Mouse (Mus musculus): ENCODE data around the gene Grin2a. TPM values are rescaled to one million over a fixed set of nuclear protein-coding genes. Genes with fewer than 3 reads are reported as not detected.

The Grin2a gene
- polyA plus RNA-seq, 1 experiment from 2014 or later = 10.2 TPM

DNA sequence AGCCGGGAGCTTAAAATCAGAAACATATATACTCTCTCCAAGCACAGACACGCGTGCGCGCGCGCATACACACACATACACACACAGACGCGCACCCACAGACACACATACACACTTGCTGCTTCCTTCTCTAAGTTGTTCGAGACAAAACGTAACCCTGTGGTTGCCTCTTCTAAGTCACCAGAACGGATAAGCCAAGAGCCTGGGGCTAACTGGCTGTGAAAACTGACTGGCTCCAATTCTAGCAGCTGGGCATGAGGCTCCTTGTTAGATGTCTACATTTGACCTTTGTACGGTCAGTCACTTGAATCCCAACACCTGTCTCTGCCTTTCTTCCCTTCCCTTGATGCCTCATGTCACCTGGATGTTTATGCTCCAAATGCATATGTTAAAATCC lies 452 bp upstream of the Grin2a start:
- no peaks in the 10 kb centered on the region for H3K36me3 ChIP-seq
- no peaks in the 10 kb centered on the region for H3K9me3 ChIP-seq
- peaks cover 37% of the 10 kb centered on the region for H3K4me1 ChIP-seq (replicated peaks)
- H3K9ac ChIP-seq = peak overlapping the region; percentile 68
- 18% methylated on average over 13 of the region's 13 CpGs for WGBS
- peak overlapping the region; percentile 91 for H3K4me2 ChIP-seq
- peak overlapping the region; percentile 74 for H3K27ac ChIP-seq (replicated peaks)
- no peak for ATAC-seq (ENCODE audit: low FRiP score, low read depth)
- H3K27me3 ChIP-seq = peaks cover 19% of the 10 kb centered on the region
- peak overlapping the region; percentile 73 for H3K4me3 ChIP-seq

DNA sequence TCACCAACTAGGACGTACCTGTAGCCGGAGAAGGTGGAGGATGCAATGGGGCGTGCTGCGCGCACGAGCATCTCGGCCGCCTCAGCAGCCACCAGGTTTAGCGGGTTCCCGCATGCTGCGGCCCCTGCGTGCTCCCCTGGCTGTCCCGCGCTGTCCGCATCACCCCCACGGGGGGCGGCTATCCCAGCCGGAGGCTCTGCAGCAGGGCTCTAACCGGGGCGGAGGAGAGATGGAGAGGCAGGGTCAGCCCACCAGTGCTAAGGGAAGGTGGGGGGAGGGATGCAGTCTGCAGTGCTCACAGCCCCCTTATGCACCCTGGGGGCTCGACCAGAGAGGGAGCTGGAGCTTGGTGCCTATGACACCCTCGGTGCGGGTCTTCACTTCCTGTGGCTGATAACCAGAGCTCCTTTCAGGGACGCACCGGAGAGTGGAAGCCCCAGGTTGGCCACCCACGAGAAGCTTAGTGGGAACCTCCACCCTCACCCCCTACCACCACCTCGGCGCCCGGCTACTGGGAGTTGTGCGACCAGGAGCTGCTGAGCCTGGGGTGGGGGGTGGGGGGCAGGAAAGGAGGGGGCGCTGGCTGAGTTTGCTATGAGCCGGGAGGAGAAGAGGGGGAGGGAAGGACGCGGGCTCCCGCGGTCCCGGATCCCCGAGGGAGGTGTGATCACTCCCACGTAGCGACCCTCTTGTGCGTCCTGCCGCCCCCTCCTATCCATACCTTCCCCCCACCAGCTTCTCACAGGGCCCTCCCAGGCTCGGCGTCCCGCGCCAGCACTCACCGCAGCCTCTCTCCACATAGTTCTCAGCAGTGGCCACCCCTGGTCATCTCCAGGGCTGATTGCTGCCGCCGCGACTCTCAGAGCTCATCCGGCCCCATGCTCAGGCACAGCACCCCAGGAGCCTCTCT lies 1.1 kb downstream of the Grin2a start:
- Histone ChIP-seq H3K27ac (replicated peaks) (peak overlapping the region; percentile 74), H3K36me3 (no peaks in the 10 kb centered on the region), H3K4me1 (replicated peaks) (peaks cover 37% of the 10 kb centered on the region), H3K4me3 (peak overlapping the region; percentile 73), H3K27me3 (peaks cover 22% of the 10 kb centered on the region), H3K9ac (peak overlapping the region; percentile 68), H3K4me2 (peak overlapping the region; percentile 91), H3K9me3 (no peaks in the 10 kb centered on the region)
- ATAC-seq (ENCODE audit: low FRiP score, low read depth) = peak; percentile 61
- under 1% methylated on average over 40 of the region's 51 CpGs for WGBS

DNA sequence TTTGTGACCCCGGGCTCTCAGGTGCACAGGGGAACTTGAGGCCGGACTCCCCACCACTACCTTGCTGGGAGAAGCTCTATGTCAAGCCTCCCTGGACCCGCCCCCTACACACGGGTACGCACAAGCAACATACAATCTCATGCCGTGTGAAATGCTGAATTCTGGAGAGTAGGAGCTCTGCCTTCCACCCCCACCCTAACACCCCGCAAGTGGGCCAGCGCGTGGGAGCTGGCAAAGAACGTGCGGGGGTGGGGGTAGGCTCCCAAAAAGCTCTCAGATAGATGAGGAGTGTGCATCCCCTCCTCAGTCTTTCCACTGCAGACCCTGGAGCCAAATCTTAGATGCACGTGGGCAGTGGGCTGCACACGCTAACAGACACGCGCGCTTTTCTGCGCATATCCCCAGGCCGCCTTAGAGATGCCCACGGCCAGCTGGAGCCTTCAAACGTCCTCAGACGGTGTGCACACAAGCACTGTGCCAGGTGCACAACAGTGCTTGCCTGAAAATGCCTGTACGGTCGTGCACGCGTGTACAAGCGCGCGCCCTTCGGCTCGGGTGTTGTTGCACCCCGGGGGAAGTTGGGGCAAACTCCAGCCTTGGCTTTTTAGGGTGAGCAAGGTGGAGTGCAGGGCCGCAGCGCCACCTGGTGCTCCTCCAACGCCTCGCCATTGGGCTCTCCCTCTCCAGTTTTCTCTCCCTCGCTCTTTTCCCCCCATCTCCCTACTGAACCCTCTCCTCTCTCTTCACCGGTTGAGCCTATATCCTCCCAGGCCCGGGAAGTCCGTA lies 1.9 kb downstream of the Grin2a start:
- peak overlapping the region; percentile 74 for H3K27ac ChIP-seq (replicated peaks)
- peak overlapping the region; percentile 73 for H3K4me3 ChIP-seq
- ATAC-seq (ENCODE audit: low FRiP score, low read depth) = peak; percentile 82
- H3K27me3 ChIP-seq = peaks cover 22% of the 10 kb centered on the region
- 1% methylated on average over 39 of the region's 39 CpGs for WGBS
- H3K36me3 ChIP-seq = no peaks in the 10 kb centered on the region
- peak overlapping the region; percentile 91 for H3K4me2 ChIP-seq
- peaks cover 37% of the 10 kb centered on the region for H3K4me1 ChIP-seq (replicated peaks)
- H3K9me3 ChIP-seq = no peaks in the 10 kb centered on the region
- peak overlapping the region; percentile 68 for H3K9ac ChIP-seq

DNA sequence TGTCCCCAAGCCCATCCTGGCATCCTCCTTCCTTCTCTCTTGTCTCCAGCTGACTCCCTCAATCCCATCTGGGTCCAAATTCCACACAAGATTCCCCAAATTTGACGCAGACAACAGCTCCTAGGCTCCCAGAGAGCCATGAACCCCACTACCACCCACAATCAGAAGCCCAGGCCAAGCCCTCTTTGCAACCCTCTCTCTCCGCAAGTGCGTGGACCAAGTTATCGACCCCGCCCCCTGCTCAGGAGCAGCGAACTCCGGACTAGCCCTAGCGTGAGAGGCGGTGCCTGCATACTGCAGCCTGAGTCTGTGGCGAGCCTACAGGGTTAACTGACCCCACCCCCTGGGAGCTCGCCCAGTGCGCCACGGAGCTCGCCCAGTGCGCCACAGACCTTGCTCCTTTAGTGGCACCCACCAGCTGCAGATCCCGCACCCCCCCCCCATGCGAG lies 2.6 kb downstream of the Grin2a start:
- H3K27me3 ChIP-seq = peaks cover 22% of the 10 kb centered on the region
- under 1% methylated on average over 17 of the region's 17 CpGs for WGBS
- ATAC-seq (ENCODE audit: low FRiP score, low read depth) = no peak

DNA sequence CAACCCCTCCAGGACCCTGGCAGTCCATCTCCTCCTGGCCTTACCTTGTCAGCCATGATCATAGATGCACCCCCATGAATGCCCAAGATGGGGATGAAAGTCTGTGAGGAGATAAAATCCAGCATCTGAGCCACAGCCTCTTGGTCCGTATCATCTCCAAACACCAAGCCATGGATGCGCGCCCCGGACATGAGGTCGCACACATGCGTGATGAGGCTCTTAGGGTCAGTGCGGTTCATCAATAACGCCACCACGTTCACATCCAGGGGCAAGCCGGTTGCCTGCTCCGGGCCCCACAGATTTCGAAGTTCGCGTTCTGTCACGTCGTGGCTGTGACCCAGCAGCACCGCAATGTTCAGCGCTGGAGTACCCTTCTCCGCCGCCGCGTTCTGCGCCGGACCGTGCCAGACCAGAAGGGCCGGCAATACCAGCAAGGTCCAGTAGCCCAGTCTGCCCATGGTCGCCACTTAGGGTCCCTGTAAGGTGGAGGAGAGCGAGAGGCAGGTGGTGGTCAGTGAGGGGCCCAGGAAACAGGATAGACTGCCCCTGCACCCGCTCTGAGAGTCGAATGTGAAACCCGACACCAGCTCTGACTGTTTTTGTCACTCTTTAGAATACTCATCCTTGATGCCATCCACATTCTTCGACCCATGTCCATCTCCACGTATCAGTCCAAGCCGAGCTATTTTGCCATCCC lies 3.1 kb downstream of the Grin2a start:
- ATAC-seq (ENCODE audit: low FRiP score, low read depth) = no peak
- Histone ChIP-seq H3K4me1 (replicated peaks) (peaks cover 37% of the 10 kb centered on the region), H3K4me2 (peak overlapping the region; percentile 91), H3K27ac (replicated peaks) (no peak overlapping the region), H3K9me3 (no peaks in the 10 kb centered on the region), H3K4me3 (peak overlapping the region; percentile 73), H3K9ac (peak overlapping the region; percentile 68; the same call in 1 of the 2 replicates), H3K36me3 (no peaks in the 10 kb centered on the region), H3K27me3 (peaks cover 22% of the 10 kb centered on the region)
- WGBS = 21% methylated on average over 34 of the region's 34 CpGs

More for the DNA sequence above, 2.6 kb downstream of the Grin2a start:
- H3K9me3 ChIP-seq = no peaks in the 10 kb centered on the region
- H3K36me3 ChIP-seq = no peaks in the 10 kb centered on the region
- H3K4me3 ChIP-seq = peak overlapping the region; percentile 73
- H3K27ac ChIP-seq (replicated peaks) = no peak overlapping the region
- peak overlapping the region; percentile 68 for H3K9ac ChIP-seq
- peak overlapping the region; percentile 91 for H3K4me2 ChIP-seq
- H3K4me1 ChIP-seq (replicated peaks) = peaks cover 37% of the 10 kb centered on the region

DNA sequence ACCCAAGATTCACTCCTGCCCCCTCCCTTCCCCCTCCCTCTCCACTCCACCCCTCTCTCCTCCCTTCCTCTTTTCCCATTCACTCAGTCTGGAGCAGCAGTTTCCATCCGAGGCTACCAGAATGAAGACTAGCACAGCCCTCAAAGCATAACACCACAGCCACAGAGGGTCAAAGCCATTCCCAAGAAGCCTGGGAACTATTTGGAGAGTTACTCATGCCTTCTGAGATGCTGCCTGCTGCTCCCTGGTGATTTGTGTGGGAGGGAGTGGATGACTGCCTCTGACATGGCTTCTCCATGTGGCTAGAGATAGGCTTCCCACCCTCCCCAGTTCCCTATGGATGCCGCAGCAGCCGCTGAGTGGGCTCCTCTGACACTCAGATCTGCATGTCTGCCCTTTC lies 10.3 kb downstream of the Grin2a start:
- Histone ChIP-seq H3K4me2 (no peak overlapping the region), H3K9ac (no peak overlapping the region), H3K9me3 (no peaks in the 10 kb centered on the region), H3K36me3 (no peaks in the 10 kb centered on the region), H3K4me1 (replicated peaks) (no peaks in the 10 kb centered on the region; the same call in 1 of the 2 replicates), H3K27ac (replicated peaks) (no peak overlapping the region), H3K4me3 (no peak overlapping the region), H3K27me3 (no peaks in the 10 kb centered on the region)
- WGBS = 68% methylated on average over 3 of the region's 3 CpGs
- ATAC-seq (ENCODE audit: low FRiP score, low read depth) = no peak

DNA sequence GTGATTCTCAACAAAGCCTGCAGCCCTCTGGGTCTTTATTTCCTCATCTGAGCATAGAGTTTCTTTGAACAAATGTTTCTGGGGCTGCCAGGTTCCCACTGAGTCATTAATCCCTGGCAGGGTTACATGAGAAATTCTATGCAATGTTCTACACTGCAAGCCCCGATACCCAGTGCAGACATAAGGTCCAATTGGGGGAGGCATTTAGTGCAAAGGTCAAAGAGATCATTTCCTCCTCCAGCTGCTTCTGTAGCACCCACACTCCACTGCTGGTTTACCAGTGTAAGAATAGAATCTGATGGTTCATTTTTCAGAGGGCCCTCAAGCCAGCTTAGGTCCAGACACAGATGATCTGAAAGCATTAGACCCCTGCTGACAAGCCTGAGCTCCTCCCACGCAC lies 14.7 kb downstream of the Grin2a start:
- Histone ChIP-seq H3K4me1 (replicated peaks) (no peaks in the 10 kb centered on the region; the same call in 1 of the 2 replicates), H3K36me3 (no peaks in the 10 kb centered on the region), H3K27me3 (no peaks in the 10 kb centered on the region), H3K4me3 (no peak overlapping the region), H3K9ac (no peak overlapping the region), H3K27ac (replicated peaks) (no peak overlapping the region), H3K9me3 (no peaks in the 10 kb centered on the region), H3K4me2 (no peak overlapping the region)
- WGBS = 57% methylated on average over 2 of the region's 2 CpGs
- no peak for ATAC-seq (ENCODE audit: low FRiP score, low read depth)

DNA sequence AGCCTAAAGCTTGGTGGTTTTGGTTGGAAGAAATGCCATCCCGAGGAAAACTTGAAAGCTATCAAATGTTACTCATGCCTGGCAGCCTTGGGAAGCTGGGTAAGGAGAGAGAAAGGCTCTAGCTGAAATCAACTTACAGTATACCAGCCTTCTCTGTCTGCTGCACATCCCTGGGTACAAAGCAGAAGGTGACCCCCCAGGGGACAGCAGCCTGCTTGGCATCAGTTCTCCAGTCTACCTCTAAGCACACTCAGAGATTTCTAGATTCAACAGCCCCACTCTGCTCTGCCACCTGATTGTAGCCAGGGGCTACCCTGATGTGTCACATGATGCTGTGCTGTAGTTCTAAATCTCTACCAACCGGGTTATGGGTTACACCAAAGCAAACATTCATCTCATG lies 17.2 kb downstream of the Grin2a start:
- ATAC-seq (ENCODE audit: low FRiP score, low read depth) = no peak
- 92% methylated on average over 2 of the region's 2 CpGs for WGBS
- no peak overlapping the region for H3K4me2 ChIP-seq
- no peaks in the 10 kb centered on the region for H3K27me3 ChIP-seq
- H3K9ac ChIP-seq = no peak overlapping the region
- H3K36me3 ChIP-seq = no peaks in the 10 kb centered on the region
- H3K27ac ChIP-seq (replicated peaks) = no peak overlapping the region
- no peaks in the 10 kb centered on the region for H3K4me1 ChIP-seq (replicated peaks)
- no peaks in the 10 kb centered on the region for H3K9me3 ChIP-seq
- H3K4me3 ChIP-seq = no peak overlapping the region

DNA sequence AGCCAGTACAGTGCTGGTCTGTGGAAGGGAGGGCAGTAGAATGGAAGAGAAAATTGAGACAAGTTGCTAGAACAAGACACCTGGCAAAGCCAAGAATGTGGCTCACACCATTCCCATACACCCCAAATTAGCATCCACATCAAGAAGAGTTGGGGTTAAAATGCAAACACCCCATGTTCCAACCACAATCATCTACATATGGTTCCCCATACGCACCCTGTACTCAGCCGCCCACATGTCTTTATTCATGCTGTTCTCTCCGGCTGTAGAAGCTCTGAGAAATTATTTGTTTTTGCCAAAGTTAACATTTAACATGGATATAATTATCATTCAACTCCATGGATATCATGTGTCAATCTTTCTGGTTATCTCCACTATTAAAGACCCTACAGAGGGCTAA lies 22.7 kb downstream of the Grin2a start:
- Histone ChIP-seq H3K4me1 (replicated peaks) (no peaks in the 10 kb centered on the region), H3K9ac (no peak overlapping the region), H3K4me3 (no peak overlapping the region), H3K27ac (replicated peaks) (no peak overlapping the region), H3K36me3 (no peaks in the 10 kb centered on the region), H3K9me3 (no peaks in the 10 kb centered on the region), H3K4me2 (no peak overlapping the region), H3K27me3 (no peaks in the 10 kb centered on the region)
- 92% methylated on average over 3 of the region's 3 CpGs for WGBS
- ATAC-seq (ENCODE audit: low FRiP score, low read depth) = no peak

DNA sequence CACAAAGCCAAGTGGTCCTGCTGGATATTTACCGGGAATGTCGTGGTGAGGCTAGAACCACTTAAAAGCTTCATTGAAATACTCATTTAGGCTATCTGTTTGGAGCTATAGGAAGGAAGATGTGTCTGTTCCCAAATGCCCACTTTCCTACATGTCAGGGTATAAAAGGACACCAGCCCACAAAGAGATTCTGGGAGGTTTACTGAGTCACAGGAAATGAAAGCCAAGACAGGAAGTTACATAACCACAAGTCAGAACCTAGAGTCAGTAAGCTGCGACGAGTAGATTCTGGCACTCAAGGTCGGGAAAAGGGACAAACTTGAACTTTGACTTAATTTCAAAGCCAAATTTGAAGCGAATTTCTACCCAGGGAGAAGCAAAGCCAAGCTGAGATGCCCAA lies 30.9 kb downstream of the Grin2a start:
- no peak overlapping the region for H3K4me2 ChIP-seq
- WGBS = 84% methylated on average over 6 of the region's 6 CpGs

DNA sequence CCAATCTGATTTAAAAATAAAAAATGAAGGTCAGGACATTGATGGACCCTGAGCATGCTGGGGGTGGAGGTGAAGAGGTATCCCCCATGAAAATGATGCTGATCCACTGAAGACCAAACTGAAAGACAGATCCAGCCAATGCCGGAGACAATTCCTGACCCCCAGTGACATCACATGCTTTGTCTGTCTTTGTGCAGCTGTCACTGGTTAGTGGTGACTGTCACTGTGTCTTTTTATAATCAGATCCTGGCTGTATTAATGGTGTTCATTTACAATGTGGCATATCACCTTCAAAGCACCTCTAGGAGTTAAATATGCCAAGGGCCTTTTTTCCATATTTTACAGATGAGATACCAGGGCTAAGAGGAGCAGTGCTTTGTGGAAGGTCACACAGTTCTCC lies 32.9 kb downstream of the Grin2a start:
- no peak overlapping the region for H3K4me3 ChIP-seq
- H3K4me1 ChIP-seq (replicated peaks) = no peaks in the 10 kb centered on the region
- no peaks in the 10 kb centered on the region for H3K27me3 ChIP-seq
- WGBS = 47% methylated on average over 1 of the region's 1 CpGs
- H3K4me2 ChIP-seq = no peak overlapping the region
- no peaks in the 10 kb centered on the region for H3K36me3 ChIP-seq
- H3K9me3 ChIP-seq = no peaks in the 10 kb centered on the region
- no peak for ATAC-seq (ENCODE audit: low FRiP score, low read depth)
- H3K9ac ChIP-seq = no peak overlapping the region
- H3K27ac ChIP-seq (replicated peaks) = no peak overlapping the region

More for the DNA sequence above, 30.9 kb downstream of the Grin2a start:
- Histone ChIP-seq H3K4me1 (replicated peaks) (no peaks in the 10 kb centered on the region), H3K27ac (replicated peaks) (no peak overlapping the region), H3K36me3 (no peaks in the 10 kb centered on the region), H3K27me3 (no peaks in the 10 kb centered on the region), H3K9me3 (no peaks in the 10 kb centered on the region), H3K4me3 (no peak overlapping the region), H3K9ac (no peak overlapping the region)
- no peak for ATAC-seq (ENCODE audit: low FRiP score, low read depth)

Measured in hindbrain, embryonic 15.5 days (tissue).